Mouse (Mus musculus) MEL (cell line): Measurements from ENCODE around the gene Ptpn11. TPM values are rescaled to one million over a fixed set of nuclear protein-coding genes. Genes with fewer than 3 reads are reported as not detected.

Source experiments
- DNase-seq: peaks from one replicate; pipeline ENCODE4 v3.0.0; 2011; ENCODE audit warnings: low read depth, low spot score
- H3K27ac ChIP-seq: 2 replicates; pipeline ENCODE4 v1.5.1; 2012; ENCODE audit warnings: low read depth, mild to moderate bottlenecking, control low read depth, low read length, moderate library complexity; ENCODE audit not compliant: control insufficient read depth
- H3K27me3 ChIP-seq, 2 experiments: fragments of 150-350 bp in 1 of 2; sonication (generic) in 1 of 2; 2 replicates each; pipeline ENCODE4 v1.6.1; 2012; ENCODE audit warnings: low read length in 2 of 2, mild to moderate bottlenecking in 2 of 2, improper control_type of control experiment in 1 of 2, moderate library complexity in 1 of 2; ENCODE audit not compliant: insufficient read depth in 2 of 2, control insufficient read depth in 1 of 2
- H3K36me3 ChIP-seq, 2 experiments: 2 replicates each; pipeline ENCODE4 v1.6.1; 2012 to 2014; ENCODE audit warnings: low read length in 2 of 2, improper control_type of control experiment in 1 of 2, inconsistent platforms in 1 of 2, mild to moderate bottlenecking in 1 of 2; ENCODE audit not compliant: insufficient read depth in 2 of 2, control insufficient read depth in 1 of 2
- H3K4me1 ChIP-seq, 2 experiments: fragments of 150-350 bp in 1 of 2; sonication (generic) in 1 of 2; 2 replicates each; pipeline ENCODE4 v1.6.1; 2012; ENCODE audit warnings: low read length in 2 of 2, improper control_type of control experiment in 1 of 2, mild to moderate bottlenecking in 1 of 2; ENCODE audit not compliant: insufficient read depth in 2 of 2, control insufficient read depth in 1 of 2
- H3K4me3 ChIP-seq, 2 experiments: fragments of 150-350 bp in 1 of 2; sonication (generic) in 1 of 2; 2 replicates each; pipeline ENCODE4 v1.5.1; 2012; ENCODE audit warnings: low read depth in 2 of 2, low read length in 2 of 2, mild to moderate bottlenecking in 2 of 2, moderate library complexity in 2 of 2, control low read depth in 1 of 2, improper control_type of control experiment in 1 of 2; ENCODE audit not compliant: control insufficient read depth in 1 of 2, insufficient read depth in 1 of 2
- H3K79me2 ChIP-seq: 2 replicates; pipeline ENCODE4 v1.6.1; 2012; ENCODE audit warnings: mild to moderate bottlenecking, low read length, moderate library complexity; ENCODE audit not compliant: control insufficient read depth, poor library complexity, insufficient read depth
- H3K9ac ChIP-seq: 2 replicates; pipeline ENCODE4 v1.6.1; 2012; ENCODE audit warnings: low read depth, mild to moderate bottlenecking, control low read depth, low read length, moderate library complexity; ENCODE audit not compliant: control insufficient read depth, poor library complexity, severe bottlenecking
- H3K9me3 ChIP-seq: fragments of 150-350 bp; sonication (generic); replicated peaks from 2 replicates; pipeline ENCODE4 v1.6.1; 2012; ENCODE audit warnings: mild to moderate bottlenecking, low read length, improper control_type of control experiment, moderate library complexity; ENCODE audit not compliant: insufficient read depth
- CHD1 ChIP-seq: IDR thresholded peaks from 2 replicates; pipeline ENCODE4 v1.6.1; 2012; ENCODE audit warnings: low read depth, mild to moderate bottlenecking, inconsistent platforms, low read length, improper control_type of control experiment
- CHD2 ChIP-seq: IDR thresholded peaks from 2 replicates; pipeline ENCODE4 v1.6.1; 2011; ENCODE audit warnings: low read length, improper control_type of control experiment
- KAT2A ChIP-seq: conservative IDR thresholded peaks from 2 replicates; pipeline ENCODE4 v1.6.1; 2012; ENCODE audit warnings: low read depth, low read length, improper control_type of control experiment, inconsistent platforms
- MAZ ChIP-seq: IDR thresholded peaks from 2 replicates; pipeline ENCODE4 v1.6.1; 2012; ENCODE audit warnings: low read depth, mild to moderate bottlenecking, inconsistent platforms, low read length, improper control_type of control experiment
- MEF2A ChIP-seq: IDR thresholded peaks from 2 replicates; pipeline ENCODE4 v1.6.1; 2014; ENCODE audit warnings: low read depth, mild to moderate bottlenecking, inconsistent platforms, low read length, improper control_type of control experiment; ENCODE audit not compliant: poor library complexity, insufficient replicate concordance, severe bottlenecking; ENCODE audit errors: extremely low read depth
- MXI1 ChIP-seq: IDR thresholded peaks from 2 replicates; pipeline ENCODE4 v1.6.1; 2011; ENCODE audit warnings: mild to moderate bottlenecking, low read depth, low read length, improper control_type of control experiment
- POLR2A ChIP-seq, 2 experiments: IDR thresholded peaks; 2 replicates each; pipeline ENCODE4 v1.6.1; 2011 to 2012; ENCODE audit warnings: low read length in 2 of 2, mild to moderate bottlenecking in 2 of 2, control low read depth in 1 of 2, improper control_type of control experiment in 1 of 2, low read depth in 1 of 2, moderate library complexity in 1 of 2; ENCODE audit not compliant: control insufficient read depth in 1 of 2, insufficient read depth in 1 of 2, poor library complexity in 1 of 2
- SIN3A ChIP-seq: IDR thresholded peaks from 2 replicates; pipeline ENCODE4 v1.6.1; 2012; ENCODE audit warnings: low read length, improper control_type of control experiment, inconsistent platforms
- polyA plus RNA-seq, 2 experiments: library from polyadenylated mRNA; stranded (reverse) in 1 of 2; unstranded in 1 of 2; fragments of >175 nt in 1 of 2; fragments of >200 nt in 1 of 2; gene quantifications; 2 replicates each; pipeline versions ENCODE4 v1.2.1 to v1.2.4; 2012; ENCODE audit warnings: low replicate concordance in 2 of 2, low read depth in 1 of 2; ENCODE audit not compliant: insufficient read length in 2 of 2, insufficient read depth in 1 of 2, missing spikeins in 1 of 2
- total RNA-seq: library from RNA; depleted of rRNA; stranded (reverse); fragments of 300-350 nt; gene quantifications from 2 replicates; pipeline ENCODE4 v1.2.3, GENCODE M21; 2012

Ptpn11 gene
- total and polyA plus RNA-seq, 3 experiments, result 43.6 to 55.0 (median 46.5) TPM

DNA sequence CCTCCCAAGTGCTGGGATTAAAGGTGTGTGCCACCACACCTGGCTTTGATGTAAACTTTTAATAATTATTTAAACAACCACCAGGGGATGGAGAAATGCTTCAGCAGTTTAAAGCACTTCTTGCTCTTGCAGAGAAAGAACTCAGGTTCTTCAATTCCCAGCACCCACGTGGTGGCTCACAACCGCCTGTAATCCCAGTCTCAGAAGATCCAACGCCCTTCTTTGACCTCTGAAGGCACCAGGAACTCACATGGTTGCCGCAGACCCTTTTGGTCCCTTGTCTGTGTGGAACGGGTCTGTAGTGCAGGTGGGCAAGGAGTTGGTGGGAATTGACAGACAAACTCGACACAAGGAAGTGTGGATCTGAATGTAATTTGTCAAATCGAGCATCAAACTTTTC, 23.5 kb upstream of the Ptpn11 start:
- Histone ChIP-seq H3K27ac (peak overlapping the region; percentile 14; the same call in 1 of the 2 replicates), H3K36me3 (peaks cover 2 to 3% of the 10 kb centered on the region in 2 experiments; a peak in 2 of 4 replicates)

DNA sequence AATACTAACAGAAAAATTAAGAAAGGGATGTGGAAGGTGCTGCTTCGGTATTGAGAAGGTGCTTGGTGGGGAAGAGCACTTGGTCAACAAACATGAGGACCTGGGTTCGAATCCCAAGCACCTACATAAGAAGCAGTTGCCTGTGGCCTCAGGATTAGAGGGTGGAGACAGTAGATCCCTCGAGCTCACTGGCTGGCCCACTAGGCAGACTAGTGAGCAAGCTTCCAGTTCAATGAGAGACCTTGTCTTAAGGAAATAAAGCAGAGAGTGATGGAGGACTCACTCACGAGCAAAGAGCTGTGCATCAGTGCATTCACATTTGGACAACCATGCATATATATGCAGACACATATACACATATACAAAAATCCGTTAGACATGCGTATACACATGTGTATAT, 20.9 kb upstream of the Ptpn11 start:
- H3K9ac ChIP-seq, result no peak overlapping the region
- H3K9me3 ChIP-seq, result no peaks in the 10 kb centered on the region
- no peak overlapping the region for H3K27ac ChIP-seq
- peak; percentile 49 for DNase-seq
- H3K4me3 ChIP-seq, result no peak overlapping the region
- TF ChIP-seq CHD2, result no peak
- TF ChIP-seq MEF2A, result no peak
- no peak for TF ChIP-seq SIN3A
- TF ChIP-seq CHD1, result no peak
- peaks cover 10 to 18% of the 10 kb centered on the region in 2 experiments for H3K36me3 ChIP-seq
- no peaks in the 10 kb centered on the region for H3K27me3 ChIP-seq
- peaks cover 10% of the 10 kb centered on the region for H3K79me2 ChIP-seq
- H3K4me1 ChIP-seq, result peaks cover 0 to 3% of the 10 kb centered on the region in 2 experiments; a peak in 1 of 4 replicates

More for the DNA sequence above, 23.5 kb upstream of the Ptpn11 start:
- Histone ChIP-seq H3K79me2 (no peaks in the 10 kb centered on the region), H3K4me3 (no peak overlapping the region; a peak in 1 of 4 replicates), H3K9me3 (no peaks in the 10 kb centered on the region), H3K27me3 (no peaks in the 10 kb centered on the region), H3K4me1 (peaks cover 1 to 3% of the 10 kb centered on the region in 2 experiments; a peak in 2 of 4 replicates), H3K9ac (no peak overlapping the region)
- DNase-seq, result peak; percentile 45
- no peak for TF ChIP-seq POLR2A (IDR thresholded peaks at IDR 0.05; ENCODE audit: control insufficient read depth in 1 of 2, insufficient read depth in 1 of 2, low read depth in 1 of 2, low read length in 2 of 2, poor library complexity in 1 of 2)
- peak; percentile 64 for TF ChIP-seq MXI1

DNA sequence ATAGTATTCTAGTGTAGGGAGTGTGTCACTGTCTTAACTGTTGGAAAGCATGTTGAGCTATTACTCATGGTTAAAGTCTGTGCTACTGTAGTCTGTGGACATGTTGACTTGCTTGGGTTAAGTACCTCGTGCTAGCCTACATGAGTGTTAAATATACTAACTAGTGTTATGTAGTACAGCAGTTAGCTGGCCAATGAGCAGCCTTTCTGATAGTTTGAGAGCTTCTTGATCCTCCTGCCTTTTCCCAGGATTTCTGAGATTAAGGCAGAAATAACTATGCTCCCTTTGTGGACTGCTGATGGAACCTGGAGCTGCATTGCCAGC, 19.4 kb upstream of the Ptpn11 start:
- DNase-seq, result peak; percentile 65
- H3K9ac ChIP-seq, result no peak overlapping the region
- H3K4me1 ChIP-seq, result peaks cover 2 to 17% of the 10 kb centered on the region in 2 experiments; a peak in 3 of 4 replicates
- no peak for TF ChIP-seq MAZ
- no peak; a peak in 1 of 4 replicates for TF ChIP-seq POLR2A (IDR thresholded peaks at IDR 0.05; ENCODE audit: control insufficient read depth in 1 of 2, insufficient read depth in 1 of 2, low read depth in 1 of 2, low read length in 2 of 2, poor library complexity in 1 of 2)
- TF ChIP-seq KAT2A, result no peak
- no peak for TF ChIP-seq MEF2A
- TF ChIP-seq, all 39 proteins: peak for 0
- Histone ChIP-seq H3K79me2 (peaks cover 24% of the 10 kb centered on the region), H3K4me3 (no peak overlapping the region), H3K27me3 (no peaks in the 10 kb centered on the region), H3K27ac (no peak overlapping the region), H3K36me3 (peaks cover 16 to 26% of the 10 kb centered on the region in 2 experiments), H3K9me3 (no peaks in the 10 kb centered on the region)
